Mouse (Mus musculus): ENCODE results near the gene Dhx16. TPM values are rescaled to one million over a fixed set of nuclear protein-coding genes. Genes with fewer than 3 reads are reported as not detected.
A peak's percentile ranks its signal among the peaks of the same experiment; 100 is the strongest.

Dhx16 gene
- polyA plus RNA-seq, 2 experiments from 2014 or later = 13.4 to 39.3 TPM

- peak; percentile 24 for ATAC-seq
Measured at GRCm38 (mm10) chr17:35897644-35898573, 18.3 kb downstream of the Dhx16 start.

DNA sequence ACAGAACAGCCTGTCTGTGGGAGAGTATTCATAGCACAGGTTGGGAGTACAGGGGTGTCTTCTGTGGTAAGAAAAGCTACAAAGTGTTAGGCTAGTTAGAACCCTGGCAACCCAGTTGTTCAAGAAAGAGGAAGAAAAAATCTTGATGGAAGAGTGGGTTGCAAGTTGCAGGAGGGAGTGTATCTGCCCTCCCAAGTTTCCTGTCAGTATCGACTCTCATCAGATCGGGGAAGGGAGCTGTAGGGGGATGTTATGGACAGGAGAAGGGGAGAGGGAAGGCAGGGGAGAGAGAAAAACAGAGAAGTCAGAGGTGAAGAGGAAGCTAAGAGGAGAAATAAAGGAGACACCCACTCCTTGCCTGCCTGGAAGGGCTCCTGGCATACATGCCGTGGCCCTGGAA, 21.0 kb downstream of the Dhx16 start:
- ATAC-seq = no peak

- no peak for ATAC-seq
Measured at GRCm38 (mm10) chr17:35903343-35903991, 23.8 kb downstream of the Dhx16 start.

DNA sequence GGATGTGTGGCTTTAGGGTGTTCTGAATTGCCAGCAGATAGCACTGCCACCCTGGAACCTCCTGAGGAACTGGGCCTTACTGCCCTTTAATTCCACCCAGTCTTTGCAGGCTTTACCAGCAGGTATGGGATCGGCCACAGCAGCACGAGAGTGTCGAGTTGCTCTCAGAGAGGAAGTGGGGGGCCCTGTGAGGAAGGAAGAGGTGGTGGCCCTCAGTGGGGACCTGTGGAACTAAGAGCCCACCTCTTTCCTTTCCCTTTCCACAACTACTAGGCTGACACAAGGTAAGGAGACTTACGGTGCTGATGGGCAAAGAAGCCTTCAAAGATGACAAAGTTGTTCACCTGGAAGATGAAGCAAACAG, 24.4 kb downstream of the Dhx16 start:
- ATAC-seq = no peak

DNA sequence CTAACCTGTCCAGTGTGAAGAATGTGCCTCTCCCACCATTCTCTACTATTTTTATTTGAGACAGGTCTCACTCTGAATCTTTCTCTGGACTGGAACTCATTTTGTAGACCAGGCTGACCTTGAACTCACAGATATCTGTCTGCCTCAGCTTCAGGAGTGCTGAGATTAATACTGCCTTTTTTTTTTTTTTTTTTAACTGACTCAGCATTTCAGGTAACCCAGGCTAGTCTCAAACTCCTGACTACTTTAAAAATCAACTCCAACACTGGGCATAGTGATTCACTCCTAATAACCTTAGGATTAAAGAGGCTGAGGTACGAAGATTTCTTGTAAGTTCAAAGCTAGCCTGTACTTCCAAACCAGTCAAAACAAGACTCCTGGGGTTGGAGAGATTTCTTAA, 26.0 kb downstream of the Dhx16 start:
- no peak for ATAC-seq

DNA sequence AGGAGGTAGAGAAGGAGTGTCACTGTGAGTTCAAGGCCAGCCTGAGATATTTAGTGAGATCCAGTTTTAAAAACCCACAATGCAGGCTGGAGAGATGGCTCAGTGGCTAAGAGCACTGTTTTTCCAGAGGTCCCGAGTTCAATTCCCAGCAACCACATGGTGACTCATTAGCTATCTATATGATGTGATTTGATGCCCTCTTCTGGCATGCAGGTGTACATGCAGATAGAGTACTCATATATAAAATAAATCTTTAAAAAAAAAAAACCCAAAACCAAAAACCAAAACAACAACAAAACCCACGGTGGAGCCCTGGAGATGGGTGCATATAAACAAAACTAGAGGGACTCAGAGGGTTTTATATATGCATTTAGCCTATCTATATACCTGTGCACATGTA, 28.0 kb downstream of the Dhx16 start:
- no peak for ATAC-seq

DNA sequence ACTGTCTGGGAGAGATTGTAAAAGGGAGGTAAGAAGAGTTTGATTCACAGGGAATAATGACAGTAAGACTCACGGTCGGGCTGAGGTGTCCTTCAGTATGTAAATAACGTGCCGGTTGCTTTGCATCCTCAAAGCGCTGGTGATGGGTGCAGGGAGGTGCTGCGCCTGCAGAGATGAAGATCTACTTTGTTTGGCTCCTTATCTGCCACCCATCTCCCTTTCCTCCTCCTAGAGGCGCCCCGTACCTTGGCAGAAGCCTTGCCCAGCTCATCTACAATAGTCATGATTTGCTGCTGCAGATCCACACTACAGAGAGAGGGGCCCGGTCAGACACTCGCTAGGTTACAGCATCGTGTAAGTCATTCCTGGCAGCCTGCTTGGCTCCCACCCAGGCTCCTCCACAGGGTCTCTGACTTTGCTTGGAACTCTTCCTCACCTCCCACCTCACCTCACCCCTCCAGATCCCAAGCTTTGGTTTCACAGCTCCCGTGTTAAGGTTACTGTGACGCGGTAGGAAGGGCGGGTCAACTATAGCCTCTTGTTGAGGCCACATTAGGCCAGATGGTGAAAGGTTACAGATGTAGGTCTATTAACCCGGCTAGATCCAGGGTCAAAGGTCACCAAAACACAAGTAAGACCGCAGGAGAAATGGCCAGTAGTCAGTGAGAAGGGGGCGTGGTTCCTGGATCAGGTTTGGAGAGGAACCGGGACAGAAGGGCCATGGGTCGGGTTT, 29.7 kb downstream of the Dhx16 start:
- peak; percentile 38 for ATAC-seq

DNA sequence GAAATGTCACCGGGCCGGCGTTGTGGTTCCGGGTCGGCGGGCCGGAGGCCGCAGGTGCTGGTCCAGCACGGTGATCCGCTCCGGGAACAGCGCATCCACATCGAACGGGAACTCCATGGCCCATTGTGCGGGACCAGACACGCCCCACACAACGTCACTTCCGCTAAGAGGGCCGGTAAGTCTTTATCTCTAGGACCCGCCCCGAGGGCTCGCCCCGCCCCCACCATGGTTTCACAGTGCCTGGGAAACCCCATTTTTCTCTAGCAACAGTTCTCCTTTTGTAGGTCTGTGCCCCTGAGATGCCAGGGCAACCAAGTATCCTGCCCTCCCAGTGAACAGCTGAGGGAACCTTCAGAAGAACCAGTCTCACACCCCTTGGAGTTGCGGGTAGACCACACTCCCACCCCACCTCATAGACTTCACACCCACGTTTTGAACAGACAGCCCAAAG, 30.3 kb downstream of the Dhx16 start, which contains the start of gene Atat1:
Atat1 (minus strand) TSS at position 157 of the 451 bp plus-strand sequence.
- ATAC-seq = peak; percentile 91

GRCm38 (mm10) chr17:35914975-35915374, 35.4 kb downstream of the Dhx16 start:
- ATAC-seq = no peak

DNA sequence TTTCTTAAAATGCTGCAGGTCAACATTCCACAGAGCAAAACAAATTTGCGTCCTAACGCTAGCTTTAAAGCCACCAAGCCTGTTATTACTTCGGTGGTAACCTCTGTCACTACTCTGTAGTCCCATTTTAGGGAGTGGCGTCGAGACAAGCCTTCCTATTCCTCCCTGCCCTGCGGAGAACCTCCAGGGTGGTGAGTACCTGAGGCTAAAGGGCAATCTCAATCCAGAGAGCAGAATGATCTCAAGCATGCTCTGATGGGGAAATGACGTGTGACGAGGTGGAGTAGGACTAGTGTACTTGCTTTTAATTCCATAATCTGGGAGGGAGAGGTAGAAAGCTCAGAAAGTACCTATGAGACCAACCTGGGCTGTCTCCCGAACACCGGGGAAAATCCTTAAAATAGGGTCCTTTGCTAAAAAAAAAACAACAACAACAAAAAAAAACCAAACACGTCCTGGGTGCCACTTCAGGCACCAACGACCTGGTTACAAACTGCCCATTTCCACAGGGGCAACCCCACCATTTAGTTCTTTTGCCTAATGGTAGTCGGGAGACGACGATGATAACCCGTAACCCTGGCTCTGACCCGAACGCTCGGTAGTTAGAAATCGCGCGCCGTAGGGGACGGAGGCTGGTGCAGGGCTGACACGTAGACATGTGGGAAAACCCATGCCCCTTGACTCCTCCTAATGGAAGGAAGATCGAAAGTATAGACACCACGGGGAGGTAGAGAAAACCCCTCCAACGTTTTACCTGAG, 36.1 kb downstream of the Dhx16 start:
- no peak for ATAC-seq

DNA sequence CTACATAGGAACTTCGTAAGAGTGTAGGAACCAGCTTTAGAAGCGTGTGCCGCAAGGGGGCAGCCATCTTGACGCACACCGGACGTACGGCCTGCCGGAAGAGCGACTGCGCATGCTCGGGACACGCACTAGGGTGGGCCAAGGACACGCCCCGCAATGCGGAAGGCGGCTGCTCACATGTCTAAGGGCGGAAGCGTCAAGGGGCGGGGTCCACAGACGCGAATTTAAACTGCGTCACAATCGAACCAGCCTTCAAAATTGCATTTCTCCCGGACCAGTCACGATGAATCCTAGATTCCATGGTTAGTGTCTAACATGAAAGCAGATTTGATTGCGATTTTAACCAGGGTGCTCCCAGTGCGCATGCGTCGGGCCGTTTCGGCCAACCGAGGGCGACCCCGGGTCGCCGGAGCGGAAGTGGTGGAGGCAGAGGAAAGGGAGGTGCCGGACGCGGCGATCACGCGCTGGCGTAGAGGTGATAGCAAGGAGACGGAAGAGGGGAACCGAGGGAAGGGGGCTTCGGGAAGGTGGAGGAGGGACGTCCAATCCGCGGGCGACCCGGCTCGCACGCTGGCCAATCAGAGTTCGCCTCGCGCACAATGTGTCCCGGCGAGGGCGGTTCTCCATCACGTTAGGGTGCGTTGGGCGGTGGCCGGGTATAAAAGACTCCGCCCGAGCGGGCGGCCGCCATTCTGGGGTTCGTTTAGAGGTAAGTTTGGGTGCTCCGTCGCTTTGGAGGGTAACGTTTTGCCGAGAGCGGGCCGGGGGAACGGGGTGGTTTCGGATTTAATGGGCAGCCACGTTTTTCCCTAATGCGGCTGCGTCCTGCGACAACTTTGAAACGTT, 36.9 kb downstream of the Dhx16 start, which contains the start of the genes Mrps18b and Ppp1r10:
Mrps18b (minus strand) TSS at position 93 of the 846 bp plus-strand sequence.
Ppp1r10 (plus strand) TSS at position 138 of the 846 bp plus-strand sequence.
- ATAC-seq = peak; percentile 85

DNA sequence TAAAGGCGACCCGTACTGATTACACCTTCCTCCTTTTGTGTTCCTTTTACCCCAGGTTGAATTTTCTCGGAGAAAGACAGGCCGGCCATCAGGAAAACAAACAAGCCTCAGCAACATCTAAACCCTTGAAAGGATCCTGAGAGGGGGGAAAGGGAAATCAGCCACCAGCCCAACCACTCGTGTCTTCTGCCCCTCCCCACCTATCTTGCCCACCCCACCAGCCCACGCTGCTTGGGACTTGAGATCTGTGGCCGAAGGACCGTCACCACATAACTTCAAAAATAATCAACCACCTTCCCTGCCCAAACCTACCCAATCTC, 37.5 kb downstream of the Dhx16 start:
- ATAC-seq = no peak

- no peak for ATAC-seq
Measured at GRCm38 (mm10) chr17:35917463-35918251, 38.0 kb downstream of the Dhx16 start.

- ATAC-seq = no peak
Measured at GRCm38 (mm10) chr17:35918276-35919059, 38.8 kb downstream of the Dhx16 start.

GRCm38 (mm10) chr17:35919060-35919715, 39.6 kb downstream of the Dhx16 start:
- ATAC-seq = peak; percentile 56

GRCm38 (mm10) chr17:35919864-35920301, 40.3 kb downstream of the Dhx16 start:
- no peak for ATAC-seq

DNA sequence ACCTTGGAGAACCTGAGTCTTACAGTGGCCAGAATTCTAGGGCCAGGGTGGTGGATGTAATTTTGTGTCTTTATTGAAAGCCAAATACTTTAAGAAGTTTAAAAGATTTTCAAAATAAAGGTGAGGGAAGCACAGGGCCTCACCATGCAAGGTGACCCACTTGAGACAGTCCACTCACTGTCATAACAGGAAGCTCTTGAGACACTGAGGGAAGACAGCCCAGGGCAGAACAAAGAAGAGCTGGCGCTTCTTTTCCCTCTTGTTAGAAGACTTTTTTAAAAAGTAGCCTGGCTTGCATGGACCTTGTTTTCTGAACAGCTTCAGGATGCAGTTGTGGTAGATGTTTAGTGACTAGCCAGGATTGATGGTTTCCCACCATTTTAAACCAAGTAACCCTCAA, 40.8 kb downstream of the Dhx16 start:
- no peak for ATAC-seq

GRCm38 (mm10) chr17:35920862-35921562, 41.4 kb downstream of the Dhx16 start:
- no peak for ATAC-seq

Measured in CD4-positive, CD25-positive, alpha-beta regulatory T cell, adult 4 months (primary cell).